Mouse (Mus musculus) cortical plate, adult 2 months (tissue): ENCODE measurements around the gene Dok4.
"Not testable (repeated sequence)": the region's sequence is repeated elsewhere in the genome, so short reads cannot be mapped to it uniquely, and the experiment has no call there.

Source experiments
- CTCF ChIP-seq: fragments of 200-500 bp; IDR thresholded peaks from 2 replicates; pipeline ENCODE4 v1.5.1; 2011; ENCODE audit warnings: mild to moderate bottlenecking, control low read depth, low read length; ENCODE audit not compliant: insufficient read depth; ENCODE audit errors: extremely low read depth
- POLR2A ChIP-seq: fragments of 200-500 bp; IDR thresholded peaks from 2 replicates; pipeline ENCODE4 v1.6.1; 2011; ENCODE audit warnings: mild to moderate bottlenecking, low read length, control low read depth; ENCODE audit not compliant: insufficient read depth; ENCODE audit errors: extremely low read depth

DNA sequence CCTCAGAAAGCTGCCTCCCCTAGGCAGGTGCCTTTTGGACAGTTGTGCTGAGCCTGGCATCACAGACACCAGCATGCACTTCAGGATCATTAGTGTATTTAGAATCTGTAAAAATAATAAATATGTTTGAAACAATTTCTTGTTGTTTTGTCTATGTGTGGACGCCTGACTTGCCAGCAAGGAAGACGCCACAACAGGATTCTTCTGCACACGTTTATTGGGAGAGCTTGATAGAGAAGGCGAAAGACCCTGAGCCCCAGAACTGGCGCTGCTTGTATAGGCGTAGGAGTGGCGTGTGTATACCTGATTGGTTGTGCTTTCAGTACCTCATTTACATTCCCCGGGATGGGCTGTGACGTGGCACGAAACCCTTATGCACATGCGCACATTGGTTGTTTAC is 21.4 kb downstream of the Dok4 start:
- not testable (repeated sequence) for TF ChIP-seq CTCF, POLR2A
